Mouse (Mus musculus) lung, embryonic 16.5 days (tissue): ENCODE data around the gene Olfm2. TPM values are rescaled to one million over a fixed set of nuclear protein-coding genes. Genes with fewer than 3 reads are reported as not detected.

Source experiments
- ATAC-seq: fragments of 200-750 bp; cut with Nextera tagmentation; 2 replicates; pipeline ENCODE4 v1.8.0; 2017; ENCODE audit warnings: low read depth, mild to moderate bottlenecking, moderate library complexity
- H3K27ac ChIP-seq: fragments of 300-500 bp; sonication (generic); 2 replicates; pipeline ENCODE4 v1.5.1; 2014; ENCODE audit warnings: mild to moderate bottlenecking, control low read depth, low read length
- H3K27me3 ChIP-seq: fragments of 300-500 bp; sonication (generic); 2 replicates; pipeline ENCODE4 v1.6.1; 2014; ENCODE audit warnings: low read depth, low read length, mixed read lengths; ENCODE audit not compliant: control insufficient read depth, insufficient read depth
- H3K36me3 ChIP-seq: fragments of 300-500 bp; sonication (generic); 2 replicates; pipeline ENCODE4 v1.6.1; 2014; ENCODE audit warnings: low read length; ENCODE audit not compliant: control insufficient read depth, insufficient read depth
- H3K4me1 ChIP-seq: fragments of 300-500 bp; sonication (generic); replicated peaks from 2 replicates; pipeline ENCODE4 v1.6.1; 2014; ENCODE audit warnings: low read length, mixed read lengths; ENCODE audit not compliant: control insufficient read depth, insufficient read depth
- H3K4me2 ChIP-seq: fragments of 300-500 bp; sonication (generic); 2 replicates; pipeline ENCODE4 v1.6.1; 2014; ENCODE audit warnings: low read depth, low read length, control low read depth
- H3K4me3 ChIP-seq: fragments of 300-500 bp; sonication (generic); 2 replicates; pipeline ENCODE4 v1.5.1; 2014; ENCODE audit warnings: mild to moderate bottlenecking, low read length, control low read depth
- H3K9ac ChIP-seq: fragments of 300-500 bp; sonication (generic); 2 replicates; pipeline ENCODE4 v1.6.1; 2014; ENCODE audit warnings: low read length, control low read depth
- H3K9me3 ChIP-seq: fragments of 300-500 bp; sonication (generic); 2 replicates; pipeline ENCODE4 v1.6.1; 2016; ENCODE audit warnings: low read length; ENCODE audit not compliant: control insufficient read depth
- WGBS: fragments of 180-500 bp; shearing (Covaris S2); extraction: QIAGEN DNeasy Blood & Tissue Kit; methylation state at CpG from one replicate; pipeline ENCODE4 v1.1.7; 2014; 5-methylcytosine and 5-hydroxymethylcytosine counted together
- polyA plus RNA-seq: library from polyadenylated mRNA; unstranded; fragments of >200 nt; fragmentation: Nextera tagmentation; extraction: Ambion mirVana; gene quantifications from 2 replicates; pipeline ENCODE4 v1.2.1, GENCODE M21; 2015

The Olfm2 gene
- polyA plus RNA-seq, 1 experiment from 2014 or later: 2.9 TPM

DNA sequence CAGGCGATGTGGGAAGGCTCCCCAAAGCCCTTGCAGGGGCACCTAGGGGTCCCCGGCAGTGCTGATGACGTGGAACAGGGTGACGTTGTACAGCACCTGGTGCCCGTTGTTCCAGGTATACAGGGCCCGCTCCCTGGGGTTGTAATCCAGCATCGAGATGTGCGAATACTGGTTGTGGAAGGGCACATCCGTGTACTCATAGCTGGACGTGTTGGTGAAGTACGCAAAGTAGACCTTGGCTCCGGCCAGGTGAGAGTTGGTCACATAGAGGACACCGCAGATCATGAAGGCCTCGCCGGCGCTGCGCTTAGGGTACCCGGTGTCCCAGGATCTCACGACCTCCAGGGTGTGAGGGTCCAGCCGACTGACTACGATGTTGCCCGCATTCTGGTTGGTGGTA lies 78.1 kb downstream of the Olfm2 start:
- Histone ChIP-seq H3K36me3 (peaks cover 8% of the 10 kb centered on the region), H3K4me1 (peaks cover 2% of the 10 kb centered on the region; the same call in 1 of the 2 replicates), H3K27me3 (no peaks in the 10 kb centered on the region), H3K9me3 (no peaks in the 10 kb centered on the region), H3K9ac (no peak overlapping the region), H3K4me2 (no peak overlapping the region), H3K27ac (no peak overlapping the region), H3K4me3 (no peak overlapping the region)
- no peak for ATAC-seq
- WGBS: 90% methylated on average over 22 of the region's 22 CpGs

GRCm38 (mm10) chr9:20666510-20667034 lies 79.6 kb downstream of the Olfm2 start:
- H3K36me3 ChIP-seq: peaks cover 19% of the 10 kb centered on the region

GRCm38 (mm10) chr9:20665925-20666324 lies 80.2 kb downstream of the Olfm2 start:
- no peaks in the 10 kb centered on the region for H3K9me3 ChIP-seq
- H3K36me3 ChIP-seq: peaks cover 22% of the 10 kb centered on the region
- no peak overlapping the region for H3K4me3 ChIP-seq
- no peaks in the 10 kb centered on the region for H3K27me3 ChIP-seq
- H3K4me1 ChIP-seq: no peaks in the 10 kb centered on the region
- 33% methylated on average over 8 of the region's 8 CpGs for WGBS
- H3K4me2 ChIP-seq: no peak overlapping the region
- H3K9ac ChIP-seq: no peak overlapping the region
- ATAC-seq: no peak
- no peak overlapping the region for H3K27ac ChIP-seq

More at GRCm38 (mm10) chr9:20666510-20667034, 79.6 kb downstream of the Olfm2 start:
- 10% methylated on average over 7 of the region's 7 CpGs for WGBS
- ATAC-seq: no peak
- no peaks in the 10 kb centered on the region for H3K27me3 ChIP-seq
- H3K4me1 ChIP-seq: no peaks in the 10 kb centered on the region
- H3K9ac ChIP-seq: no peak overlapping the region
- no peak overlapping the region for H3K4me3 ChIP-seq
- H3K27ac ChIP-seq: no peak overlapping the region
- H3K4me2 ChIP-seq: no peak overlapping the region
- H3K9me3 ChIP-seq: no peaks in the 10 kb centered on the region

DNA sequence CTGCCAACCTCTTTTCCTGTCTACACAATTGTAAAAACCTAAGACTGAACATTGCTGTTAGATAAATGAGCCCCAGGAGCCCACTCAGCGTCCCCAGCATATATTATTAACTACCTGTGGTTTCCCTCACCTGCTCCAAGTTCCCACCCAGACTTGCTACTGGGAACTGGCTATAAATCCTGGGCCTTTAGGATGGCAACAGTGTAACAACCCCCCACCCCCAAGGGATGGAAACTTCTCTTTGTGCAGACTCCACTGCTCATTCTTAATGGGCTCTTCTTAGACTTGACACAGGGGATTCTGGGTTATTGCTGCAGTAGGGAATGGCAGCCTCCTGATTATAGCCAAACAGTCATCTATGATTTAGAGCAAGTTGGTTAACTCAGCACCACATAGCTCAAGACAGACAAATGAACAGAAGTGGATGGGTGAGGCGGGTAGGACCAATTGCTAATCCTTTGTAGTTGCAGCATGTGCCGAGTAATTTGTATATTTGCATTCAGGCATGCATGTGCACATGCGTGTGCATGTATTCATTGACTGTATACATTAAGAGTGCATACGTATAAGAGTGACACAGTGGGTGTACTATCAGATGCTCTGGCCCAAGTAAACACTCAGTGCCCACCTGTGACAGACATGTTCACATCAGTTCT lies 81.0 kb downstream of the Olfm2 start:
- Histone ChIP-seq H3K4me2 (no peak overlapping the region), H3K27me3 (no peaks in the 10 kb centered on the region), H3K9ac (no peak overlapping the region), H3K27ac (no peak overlapping the region), H3K9me3 (no peaks in the 10 kb centered on the region), H3K4me1 (no peaks in the 10 kb centered on the region), H3K36me3 (peaks cover 22% of the 10 kb centered on the region), H3K4me3 (no peak overlapping the region)
- ATAC-seq: no peak
- 68% methylated on average over 5 of the region's 5 CpGs for WGBS

DNA sequence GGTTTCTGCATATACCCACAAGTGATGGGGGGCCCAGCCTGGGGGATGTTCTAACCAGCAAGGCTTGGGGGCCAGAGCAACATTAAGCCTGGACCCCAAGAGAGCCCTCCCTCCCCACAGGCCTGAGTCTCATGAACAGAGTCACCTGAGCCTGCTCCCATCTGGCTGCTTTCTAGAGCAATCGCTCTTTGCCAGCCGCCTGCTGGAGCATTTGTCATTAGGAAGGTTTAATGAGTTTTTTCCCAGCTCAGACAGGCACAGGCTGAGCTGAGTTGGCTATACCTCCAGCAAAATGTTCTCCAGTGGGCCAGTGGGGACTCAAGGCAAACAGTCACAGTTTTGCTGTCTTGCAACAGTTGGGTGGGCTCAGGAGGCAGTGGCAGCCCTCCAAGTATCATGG lies 81.8 kb downstream of the Olfm2 start:
- no peak overlapping the region for H3K9ac ChIP-seq
- no peak overlapping the region for H3K27ac ChIP-seq
- WGBS: 54% methylated on average over 2 of the region's 2 CpGs
- no peaks in the 10 kb centered on the region for H3K9me3 ChIP-seq
- ATAC-seq: no peak
- H3K4me2 ChIP-seq: no peak overlapping the region
- no peaks in the 10 kb centered on the region for H3K4me1 ChIP-seq
- H3K36me3 ChIP-seq: peaks cover 25% of the 10 kb centered on the region
- no peak overlapping the region for H3K4me3 ChIP-seq
- H3K27me3 ChIP-seq: no peaks in the 10 kb centered on the region

- Histone ChIP-seq H3K4me1 (no peaks in the 10 kb centered on the region), H3K27ac (no peak overlapping the region), H3K27me3 (no peaks in the 10 kb centered on the region), H3K4me2 (no peak overlapping the region), H3K9me3 (no peaks in the 10 kb centered on the region), H3K4me3 (no peak overlapping the region), H3K9ac (no peak overlapping the region), H3K36me3 (peaks cover 29% of the 10 kb centered on the region)
- 89% methylated on average over 2 of the region's 2 CpGs for WGBS
- no peak for ATAC-seq
Measured at GRCm38 (mm10) chr9:20663956-20664355, 82.2 kb downstream of the Olfm2 start.

DNA sequence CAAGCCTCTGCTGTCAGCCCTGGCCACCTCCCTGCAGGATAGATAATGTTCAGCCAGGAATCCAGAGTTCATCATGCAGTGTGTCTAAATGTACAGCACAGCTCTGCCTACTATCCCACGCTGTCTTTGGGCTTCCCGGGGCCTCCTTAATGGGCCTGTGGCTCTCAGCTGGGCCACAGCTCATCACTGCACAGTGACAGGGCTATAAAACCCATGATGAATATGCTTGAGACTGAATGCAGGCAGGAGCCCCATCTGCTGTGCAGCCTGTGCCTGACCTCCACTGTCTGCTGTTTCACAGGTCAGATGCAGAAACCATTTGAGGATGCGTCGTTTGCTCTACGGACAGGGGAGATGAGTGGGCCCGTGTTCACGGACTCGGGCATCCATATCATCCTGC lies 83.3 kb downstream of the Olfm2 start:
- peaks cover 31% of the 10 kb centered on the region for H3K36me3 ChIP-seq
- no peak overlapping the region for H3K27ac ChIP-seq
- no peak overlapping the region for H3K4me3 ChIP-seq
- no peak overlapping the region for H3K9ac ChIP-seq
- H3K27me3 ChIP-seq: no peaks in the 10 kb centered on the region
- ATAC-seq: no peak
- H3K9me3 ChIP-seq: no peaks in the 10 kb centered on the region
- 91% methylated on average over 8 of the region's 8 CpGs for WGBS
- no peak overlapping the region for H3K4me2 ChIP-seq
- no peaks in the 10 kb centered on the region for H3K4me1 ChIP-seq

GRCm38 (mm10) chr9:20662325-20662724 lies 83.8 kb downstream of the Olfm2 start:
- Histone ChIP-seq H3K27ac (no peak overlapping the region), H3K4me2 (no peak overlapping the region), H3K9me3 (no peaks in the 10 kb centered on the region), H3K4me1 (no peaks in the 10 kb centered on the region), H3K27me3 (no peaks in the 10 kb centered on the region), H3K4me3 (no peak overlapping the region), H3K9ac (no peak overlapping the region), H3K36me3 (peaks cover 35% of the 10 kb centered on the region)
- WGBS: 55% methylated on average over 3 of the region's 3 CpGs
- peak; percentile 29; the same call in 1 of the 2 replicates for ATAC-seq

DNA sequence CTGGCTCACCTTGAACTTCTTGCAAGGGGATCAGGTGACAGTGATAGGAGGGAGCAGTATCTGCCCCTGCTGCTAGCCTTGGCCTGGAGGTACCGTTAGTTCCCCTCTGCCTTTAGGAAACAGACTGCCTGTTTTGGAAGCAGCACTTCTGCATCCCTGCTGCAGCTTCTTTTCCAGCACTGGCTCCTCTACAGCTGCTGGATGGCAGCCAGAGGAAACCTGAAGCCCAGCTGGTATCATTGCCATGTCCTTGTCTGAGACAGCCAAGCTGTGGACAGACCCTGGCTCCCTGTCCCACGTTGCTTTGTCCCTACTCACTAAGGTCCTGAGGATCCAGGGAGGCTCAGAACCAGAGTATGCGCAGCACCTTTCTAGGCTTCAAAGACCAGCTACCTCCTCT lies 88.6 kb downstream of the Olfm2 start:
- peaks cover 36% of the 10 kb centered on the region for H3K36me3 ChIP-seq
- 80% methylated on average over 3 of the region's 3 CpGs for WGBS
- ATAC-seq: no peak

More for the DNA sequence above, 88.6 kb downstream of the Olfm2 start:
- no peak overlapping the region for H3K27ac ChIP-seq
- no peak overlapping the region for H3K4me2 ChIP-seq
- H3K27me3 ChIP-seq: no peaks in the 10 kb centered on the region
- H3K4me3 ChIP-seq: no peak overlapping the region
- H3K9ac ChIP-seq: no peak overlapping the region
- H3K4me1 ChIP-seq: peaks cover 9% of the 10 kb centered on the region
- H3K9me3 ChIP-seq: no peaks in the 10 kb centered on the region
